10 mouse cellular contexts compared by ENCODE assay signal in the genomic region with DNA sequence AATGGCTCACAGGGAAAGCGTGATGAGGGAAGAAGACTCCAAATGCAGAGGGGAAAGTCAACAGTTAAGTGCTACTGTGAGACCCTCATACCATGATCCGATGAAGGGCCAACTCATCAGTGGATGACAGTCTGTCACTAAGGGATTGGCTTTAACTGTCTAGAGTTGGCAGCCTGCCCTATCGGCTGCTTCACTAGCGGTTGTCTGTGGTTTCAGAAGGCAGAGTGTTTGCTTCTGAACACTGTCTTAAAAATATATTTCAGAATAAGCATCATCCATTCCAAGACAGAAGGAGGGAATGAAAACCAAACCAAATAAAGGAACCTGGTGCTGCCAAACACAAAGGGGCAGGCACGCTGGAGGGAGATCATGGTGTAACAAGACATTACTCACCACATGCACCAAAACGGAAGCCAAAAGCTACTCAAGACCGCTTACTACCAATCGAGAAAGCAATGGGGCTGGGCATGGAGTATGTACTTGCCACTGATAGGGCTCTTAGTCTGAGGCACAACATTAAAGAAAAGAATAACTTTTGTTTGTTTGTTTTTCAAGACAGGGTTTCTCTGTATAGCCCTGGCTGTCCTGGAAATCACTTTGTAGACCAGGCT. TPM values are rescaled to one million over a fixed set of nuclear protein-coding genes. Genes with fewer than 3 reads are reported as not detected.
A peak's percentile ranks its signal among the peaks of the same experiment; 100 is the strongest.
DNase-seq lines count a peak whose midpoint lies in the region; ATAC-seq lines count a peak whose summit lies in the region.
"Had no signal": no experiment of that assay in that cellular context is flagged by ENCODE, and none has a peak within 500 bp of the region (broad histone marks: within the 10 kb centered on the region; RNA-seq: fewer than 3 reads in every experiment).

No protein-coding gene starts in this region.

- no peak overlapping the region; the same call in 1 of the 2 replicates for H3K27ac ChIP-seq in kidney, embryonic 14.5 days (ENCODE audit: low read depth, low read length)
- H3K27ac ChIP-seq: limb, embryonic 15.5 days; neural tube, embryonic 12.5 days had no signal

- peaks cover 27% of the 10 kb centered on the region for H3K4me1 ChIP-seq in kidney, embryonic 14.5 days (ENCODE audit: control insufficient read depth, insufficient read depth, low read length)

- no peaks in the 10 kb centered on the region for H3K9me3 ChIP-seq in kidney, embryonic 14.5 days (ENCODE audit: control insufficient read depth, low read length)
- H3K9me3 ChIP-seq: limb, embryonic 15.5 days; neural tube, embryonic 12.5 days had no signal

- H3K4me3 ChIP-seq in kidney, embryonic 14.5 days (ENCODE audit: low read length) = no peak overlapping the region
- H3K4me3 ChIP-seq: limb, embryonic 15.5 days; neural tube, embryonic 12.5 days had no signal

- peak; percentile 43 for DNase-seq in adrenal gland, postnatal 10 days
- DNase-seq in adrenal gland, adult 8-10 months = no peak
- DNase-seq in layer of hippocampus, adult 18-20 months (ENCODE audit: low spot score in 2 of 2) = peak; percentile 60 to 77
- DNase-seq in layer of hippocampus, adult 9-10 months (ENCODE audit: low spot score) = no peak
- peak; percentile 65 for DNase-seq in brain, adult 2 months (ENCODE audit: low read depth, low spot score)
- no peak for DNase-seq in thymus, postnatal 10 days (ENCODE audit: low spot score in 2 of 2)

- ATAC-seq in megakaryocyte progenitor cell, adult 5-6 weeks (replicated peaks; ENCODE audit: poor library complexity) = peak; percentile 63
- ATAC-seq in kidney, embryonic 14.5 days (ENCODE audit: low FRiP score, low TSS enrichment) = no peak

- H3K9ac ChIP-seq in kidney, embryonic 14.5 days (ENCODE audit: low read depth, low read length) = no peak overlapping the region
- H3K9ac ChIP-seq: limb, embryonic 15.5 days; neural tube, embryonic 12.5 days had no signal

- H3K27me3 ChIP-seq in kidney, embryonic 14.5 days (ENCODE audit: control insufficient read depth, insufficient read depth, low read length) = no peaks in the 10 kb centered on the region
- H3K27me3 ChIP-seq: limb, embryonic 15.5 days; neural tube, embryonic 12.5 days had no signal

- H3K36me3 ChIP-seq in kidney, embryonic 14.5 days (ENCODE audit: control insufficient read depth, insufficient read depth, low read length) = no peaks in the 10 kb centered on the region
- H3K36me3 ChIP-seq: limb, embryonic 15.5 days; neural tube, embryonic 12.5 days had no signal

- H3K4me2 ChIP-seq in kidney, embryonic 14.5 days (replicated peaks; ENCODE audit: low read depth, low read length) = no peak overlapping the region
- H3K4me2 ChIP-seq: limb, embryonic 15.5 days; neural tube, embryonic 12.5 days had no signal

- WGBS in kidney, embryonic 14.5 days = 75% methylated on average over 8 of the region's 8 CpGs

RNA-seq across cellular contexts. Expression of gene Mark2, which starts 26.6 kb away (rescaled TPM):
- total RNA-seq in adrenal gland, postnatal 10 days (2021) = 10 to 100 TPM; 61.8 to 73.3 TPM
- total RNA-seq in adrenal gland, adult 8-10 months (2022) = 10 to 100 TPM; 66.7 to 95.6 (median 79.8) TPM
- total RNA-seq in layer of hippocampus, adult 18-20 months (2021) = 100 to 1,000 TPM; 114 to 118 TPM
- 63.8 and 70.0 TPM in 2 replicates for total RNA-seq in megakaryocyte progenitor cell, adult 5-6 weeks (2015)
- total RNA-seq in megakaryocyte progenitor cell, adult 5-6 weeks (2017) = 23.3 and 24.8 TPM in 2 replicates
- polyA plus RNA-seq in kidney, embryonic 14.5 days (2014; fragmentation: Nextera tagmentation; extraction: Ambion mirVana) = 51.9 and 54.9 TPM in 2 replicates

RNA-seq across cellular contexts. Expression of gene Rcor2, which starts 48.0 kb away (rescaled TPM):
- total RNA-seq in adrenal gland, postnatal 10 days (2021) = 1 to 10 TPM; 4.5 to 7.6 TPM
- total RNA-seq in adrenal gland, adult 8-10 months (2022) = 1 to 10 TPM; 3.8 to 7.5 (median 5.3) TPM
- total RNA-seq in layer of hippocampus, adult 18-20 months (2021) = 10 to 100 TPM; 12.7 to 13.9 TPM
- 0.99 and 1.2 TPM in 2 replicates for total RNA-seq in megakaryocyte progenitor cell, adult 5-6 weeks (2015)
- total RNA-seq in megakaryocyte progenitor cell, adult 5-6 weeks (2017) = 1.2 and 2.7 TPM in 2 replicates
- polyA plus RNA-seq in kidney, embryonic 14.5 days (2014; fragmentation: Nextera tagmentation; extraction: Ambion mirVana) = 9.8 and 16.0 TPM in 2 replicates

Comparison
In these comparisons a context has a peak if more than half of its experiments do, and no peak if none do; other contexts are left out.
1. DNase-seq: peak in adrenal gland, postnatal 10 days (single experiment), layer of hippocampus, adult 18-20 months (2 of 2) and brain, adult 2 months (single experiment); none in adrenal gland, adult 8-10 months (single experiment), layer of hippocampus, adult 9-10 months (single experiment) and thymus, postnatal 10 days (0 of 2).